Mouse (Mus musculus) Patski (cell line): ENCODE data around the gene Cdc42se1. TPM values are rescaled to one million over a fixed set of nuclear protein-coding genes. Genes with fewer than 3 reads are reported as not detected.

ENCODE experiments used
- ATAC-seq: fragments of 100-300 bp; one replicate; pipeline ENCODE4 v1.8.0; 2021
- CTCF ChIA-PET: fragments of 350-600 bp; sonication (Branson Sonifier 250); formaldehyde crosslinking; loops from one replicate; lab custom pipeline; 2022; ENCODE audit warnings: inconsistent platforms; lab: Charles Lee
- POLR2A ChIA-PET: fragments of 350-600 bp; sonication (Branson Sonifier 250); formaldehyde crosslinking; loops from one replicate; lab custom pipeline; 2022; ENCODE audit warnings: antibody characterized with exemption, inconsistent platforms; lab: Charles Lee
- DNase-seq: peaks from one replicate; pipeline ENCODE4 v3.0.0-alpha.2; 2011; ENCODE audit warnings: low read depth, low spot score
- H3K27me3 ChIP-seq: fragments of 371-371 bp; one replicate; pipeline ENCODE4 v1.5.1; 2021
- CTCF ChIP-seq: fragments of 100-300 bp; IDR thresholded peaks from one replicate; pipeline ENCODE4 v1.5.1; 2021
- in situ Hi-C: fragments of 300-500 bp; cut with MboI; formaldehyde crosslinking; loops from 3 replicates; pipeline ENCODE4 v1.11.1; 2018; ENCODE audit warnings: low pct_unique_long_range_greater_than_20kb, mixed read lengths
- polyA plus RNA-seq: library from polyadenylated mRNA; unstranded; gene quantifications from one replicate; pipeline ENCODE4 v1.2.3, GENCODE M21; 2021

Gene Cdc42se1
- polyA plus RNA-seq, 1 experiment from 2014 or later: 165 TPM

- no peaks in the 10 kb centered on the region for H3K27me3 ChIP-seq
- DNase-seq: no peak
- ATAC-seq: no peak
- POLR2A ChIA-PET: interaction anchor here (0.7 to 1.1 kb wide), 3 partner anchors 10 to 17 kb away, joined by 3 to 5 read pairs (median 3); no protein-coding TSS in a partner anchor
- in situ Hi-C loops: no loop called here
- CTCF ChIA-PET: interaction anchor here (1.4 kb wide), 1 partner anchor 10 kb away, joined by 5 read pairs; the partner anchor contains the start of gene Bnipl
- TF ChIP-seq CTCF: no peak
These were observed 13.0 kb downstream of the Cdc42se1 start, which contains the start of gene Gm128 for GRCm38 (mm10) chr3:95241498-95241897. Gene Gm128, minus strand, starts transcription at chr3:95241598.

DNA sequence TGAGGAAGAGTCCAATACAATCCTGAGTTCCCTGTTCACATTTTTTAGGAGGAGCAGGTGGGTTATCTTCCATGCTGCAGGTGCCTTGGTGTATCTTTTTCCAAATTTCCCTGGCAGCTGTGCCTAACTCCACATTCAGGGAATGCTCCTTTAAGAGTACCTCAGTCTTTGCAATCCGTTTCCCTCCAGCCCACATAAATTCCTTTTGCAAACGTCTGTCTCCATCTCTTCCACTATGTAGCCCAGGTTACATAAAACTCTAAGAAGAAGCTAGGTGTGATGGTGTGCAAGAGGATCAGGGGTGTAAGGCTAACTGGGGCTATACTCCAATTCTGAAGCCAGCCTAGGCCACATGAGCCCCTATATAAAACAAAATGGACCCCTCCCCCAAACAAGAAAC, 14.6 kb downstream of the Cdc42se1 start:
- ChIA-PET POLR2A (interaction anchor here (1.0 to 1.1 kb wide), 2 partner anchors 13 to 15 kb away, joined by 3 to 6 read pairs; no protein-coding TSS in a partner anchor), CTCF (interaction anchor here (1.1 to 1.5 kb wide), 2 partner anchors 10 to 12 kb away, joined by 4 read pairs; partner anchors contain the start of gene Mllt11)
- H3K27me3 ChIP-seq: no peaks in the 10 kb centered on the region
- no peak for ATAC-seq
- no peak for DNase-seq
- no peak for TF ChIP-seq CTCF
- in situ Hi-C loops: no loop called here

- ChIA-PET POLR2A (interaction anchor here (1.3 kb wide), 1 partner anchor 16 kb away, joined by 3 read pairs; no protein-coding TSS in a partner anchor), CTCF (interaction anchor here (0.9 kb wide), 1 partner anchor 18 kb away, joined by 3 read pairs; no protein-coding TSS in a partner anchor)
- no peak for TF ChIP-seq CTCF
- ATAC-seq (no peak), DNase-seq (no peak)
- in situ Hi-C loops: no loop called here
- H3K27me3 ChIP-seq: no peaks in the 10 kb centered on the region
These were observed 18.1 kb downstream of the Cdc42se1 start for GRCm38 (mm10) chr3:95246465-95247231.

- DNase-seq (no peak), ATAC-seq (no peak)
- ChIA-PET POLR2A (no interaction called here), CTCF (no interaction called here)
- in situ Hi-C loops: no loop called here
- no peak for TF ChIP-seq CTCF
- H3K27me3 ChIP-seq: no peaks in the 10 kb centered on the region
These were observed 19.3 kb downstream of the Cdc42se1 start for GRCm38 (mm10) chr3:95247660-95248336.

GRCm38 (mm10) chr3:95250361-95250760, 21.8 kb downstream of the Cdc42se1 start:
- POLR2A ChIA-PET: no interaction called here
- in situ Hi-C loops: no loop called here
- H3K27me3 ChIP-seq: no peaks in the 10 kb centered on the region
- DNase-seq (no peak), ATAC-seq (no peak)
- TF ChIP-seq CTCF: no peak
- CTCF ChIA-PET: interaction anchor here (1.2 kb wide), 1 partner anchor 98 kb away, joined by 4 read pairs; no protein-coding TSS in a partner anchor

DNA sequence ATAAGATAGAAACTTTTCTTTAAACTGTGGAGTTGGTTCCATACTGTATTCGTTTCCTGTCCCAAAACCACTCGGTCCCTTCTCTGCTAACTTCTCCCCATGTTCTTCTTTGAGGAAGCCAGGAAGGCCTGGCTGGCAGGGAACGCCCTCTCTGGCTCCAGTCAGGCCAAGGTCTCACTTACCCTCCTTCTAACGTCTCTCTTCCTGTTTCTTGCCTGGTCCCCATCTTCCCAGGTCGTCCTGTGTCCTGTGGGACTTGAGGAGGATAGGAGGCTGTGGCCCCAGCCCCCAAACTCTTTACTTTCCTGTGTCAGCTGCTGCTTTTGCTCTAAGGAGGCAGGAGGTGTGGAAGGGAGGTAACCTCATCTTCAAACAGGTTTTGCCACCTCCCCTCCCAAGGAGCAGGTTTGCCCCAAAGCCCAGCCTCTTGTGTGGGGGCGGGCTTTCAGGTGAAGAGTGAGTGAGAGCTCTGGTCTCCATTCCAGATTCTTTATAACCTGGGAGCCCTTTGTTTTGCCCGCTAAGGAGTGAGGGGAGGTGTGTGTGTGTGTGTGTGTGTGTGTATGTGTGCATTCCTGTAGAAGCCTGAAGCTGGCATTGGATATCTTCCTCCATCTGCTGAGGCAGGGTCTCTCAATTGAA, 22.4 kb downstream of the Cdc42se1 start, which contains the start of gene Bnipl:
TSS of gene Bnipl (minus strand) at position 411 of the 642 bp plus-strand sequence.
- ATAC-seq (no peak), DNase-seq (no peak)
- in situ Hi-C loops: no loop called here
- TF ChIP-seq CTCF: no peak
- H3K27me3 ChIP-seq: no peaks in the 10 kb centered on the region
- ChIA-PET CTCF (interaction anchor here (1.0 to 1.5 kb wide), 5 partner anchors 10 to 26 kb away, joined by 3 to 5 read pairs (median 3); partner anchors contain the start of gene Gm128), POLR2A (interaction anchor here (0.9 to 1.0 kb wide), 2 partner anchors 9 to 18 kb away, joined by 4 to 5 read pairs; no protein-coding TSS in a partner anchor)

DNA sequence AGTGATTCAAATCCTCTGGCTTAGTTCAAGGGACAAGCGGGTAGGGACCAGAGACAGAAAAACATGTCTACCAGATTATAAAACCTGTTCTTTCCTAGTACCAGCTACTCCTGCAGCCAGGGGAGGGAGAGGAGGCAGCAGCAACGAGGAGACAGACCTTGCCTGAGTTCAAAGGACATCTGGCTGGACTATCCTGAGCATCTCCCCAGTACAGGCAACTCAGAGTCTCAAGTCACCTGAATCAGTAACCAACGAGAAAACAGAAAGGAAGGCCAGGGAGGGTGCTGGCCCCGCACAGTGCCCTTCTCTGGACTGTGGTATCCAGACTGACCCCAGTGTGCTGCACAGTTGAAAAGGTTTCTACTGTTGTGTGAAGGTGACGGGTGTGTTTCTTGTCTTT, 28.4 kb downstream of the Cdc42se1 start:
- DNase-seq: no peak
- POLR2A ChIA-PET: no interaction called here
- TF ChIP-seq CTCF: no peak
- CTCF ChIA-PET: interaction anchor here (0.6 to 2.0 kb wide), 4 partner anchors 9 to 586 kb away, joined by 3 to 7 read pairs (median 4); partner anchors contain the start of gene Mllt11
- no peaks in the 10 kb centered on the region for H3K27me3 ChIP-seq
- no peak for ATAC-seq
- in situ Hi-C loops: no loop called here

- DNase-seq (peak; percentile 13), ATAC-seq (no peak)
- no peaks in the 10 kb centered on the region for H3K27me3 ChIP-seq
- ChIA-PET CTCF (interaction anchor here (1.0 to 2.2 kb wide), 2 partner anchors 29 to 122 kb away, joined by 3 to 6 read pairs; no protein-coding TSS in a partner anchor), POLR2A (interaction anchor here (0.7 kb wide), 1 partner anchor 35 kb away, joined by 5 read pairs; no protein-coding TSS in a partner anchor)
- in situ Hi-C loops: no loop called here
- no peak for TF ChIP-seq CTCF
These were observed 33.4 kb downstream of the Cdc42se1 start for GRCm38 (mm10) chr3:95261975-95262374.

GRCm38 (mm10) chr3:95263089-95263739, 34.7 kb downstream of the Cdc42se1 start:
- in situ Hi-C loops: no loop called here
- ChIA-PET POLR2A (interaction anchor here (0.7 to 1.4 kb wide), 2 partner anchors 18 to 36 kb away, joined by 4 to 5 read pairs; partner anchors contain the start of gene Mindy1), CTCF (interaction anchor here (0.6 to 2.3 kb wide), 12 partner anchors 10 to 123 kb away, joined by 3 to 13 read pairs (median 4); partner anchors contain the start of gene Sema6c)
- no peak for DNase-seq
- H3K27me3 ChIP-seq: no peaks in the 10 kb centered on the region
- TF ChIP-seq CTCF: peak; percentile 86
- peak; percentile 36 for ATAC-seq
